Mouse (Mus musculus): ENCODE measurements at regions not wholly inside any gene's neighbourhood (a gene's known extent, or its start where the extent isn't known, plus 50 kb on each side); places are given as distances from the start of the nearest gene placed in this dataset.
A peak's percentile ranks its signal among the peaks of the same experiment; 100 is the strongest.

GRCm38 (mm10) chr1:194878440-194878839 is 60.2 kb upstream of the Cd34 start:
- no peak for ATAC-seq (ENCODE audit: poor library complexity, severe bottlenecking)

GRCm38 (mm10) chr1:194879324-194880233 is 59.0 kb upstream of the Cd34 start:
- ATAC-seq (ENCODE audit: poor library complexity, severe bottlenecking) = peak; percentile 95

GRCm38 (mm10) chr1:194881556-194882223 is 56.9 kb upstream of the Cd34 start:
- no peak for ATAC-seq (ENCODE audit: poor library complexity, severe bottlenecking)

- ATAC-seq (ENCODE audit: poor library complexity, severe bottlenecking) = no peak
Measured at GRCm38 (mm10) chr1:194885071-194885686, 53.4 kb upstream of the Cd34 start.

GRCm38 (mm10) chr1:194885687-194886077 is 52.9 kb upstream of the Cd34 start:
- no peak for ATAC-seq (ENCODE audit: poor library complexity, severe bottlenecking)

Data from megakaryocyte, adult 5-6 weeks (primary cell).